Mouse (Mus musculus) C3H10T1/2 (cell line): Measurements from ENCODE around the gene Grin3b. TPM values are rescaled to one million over a fixed set of nuclear protein-coding genes. Genes with fewer than 3 reads are reported as not detected.

ENCODE experiments used
- polyA plus RNA-seq, 2 experiments: library from polyadenylated mRNA; unstranded; fragments of >200 nt; fragmentation: generic; extraction: Trizol; gene quantifications; one replicate each; pipeline ENCODE4 v1.2.1; 2012; ENCODE audit warnings: missing spikeins in 2 of 2

Gene Grin3b
- under 1 TPM; 0.12 to 0.79 TPM for polyA plus RNA-seq

GRCm38 (mm10) chr10:79970415-79971182, at the start of gene Grin3b:
Gene Grin3b, plus strand, starts transcription at chr10:79970715.

DNA sequence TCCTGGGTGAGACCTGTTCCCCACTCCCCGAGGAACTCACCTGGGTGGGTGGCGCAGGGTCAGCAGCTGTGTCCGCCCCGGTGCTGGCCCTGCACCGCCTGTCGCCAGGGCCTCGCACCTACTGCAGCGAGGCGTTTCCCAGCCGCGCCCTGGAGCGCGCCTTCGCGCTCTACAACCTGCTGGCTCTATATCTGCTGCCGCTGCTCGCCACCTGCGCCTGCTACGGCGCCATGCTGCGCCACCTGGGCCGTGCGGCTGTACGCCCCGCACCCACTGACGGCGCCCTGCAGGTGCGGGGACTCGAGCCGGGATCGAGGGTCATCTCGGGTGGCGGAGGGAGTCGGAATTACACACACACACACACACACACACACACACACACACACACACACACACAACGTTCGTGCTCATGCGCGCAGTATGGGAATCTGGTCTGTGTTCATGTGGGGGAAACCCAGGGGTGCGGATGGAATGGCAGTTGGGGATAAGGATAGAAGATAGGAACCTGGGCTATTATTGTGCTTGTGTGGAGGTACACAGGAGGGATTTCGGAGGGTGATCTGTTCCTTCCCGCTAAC, 49.5 kb upstream of the Grin3b start, which contains the start of gene R3hdm4:
Gene R3hdm4 (minus strand): TSS at position 251 of the 578 bp plus-strand sequence.

GRCm38 (mm10) chr10:79926491-79927323, 43.8 kb upstream of the Grin3b start, which contains the start of gene Arid3a:
Gene Arid3a, plus strand, starts transcription at chr10:79927043.

GRCm38 (mm10) chr10:79959847-79960601, 10.5 kb upstream of the Grin3b start, which contains the start of gene Wdr18:
Gene Wdr18, plus strand, starts transcription at chr10:79960152.

DNA sequence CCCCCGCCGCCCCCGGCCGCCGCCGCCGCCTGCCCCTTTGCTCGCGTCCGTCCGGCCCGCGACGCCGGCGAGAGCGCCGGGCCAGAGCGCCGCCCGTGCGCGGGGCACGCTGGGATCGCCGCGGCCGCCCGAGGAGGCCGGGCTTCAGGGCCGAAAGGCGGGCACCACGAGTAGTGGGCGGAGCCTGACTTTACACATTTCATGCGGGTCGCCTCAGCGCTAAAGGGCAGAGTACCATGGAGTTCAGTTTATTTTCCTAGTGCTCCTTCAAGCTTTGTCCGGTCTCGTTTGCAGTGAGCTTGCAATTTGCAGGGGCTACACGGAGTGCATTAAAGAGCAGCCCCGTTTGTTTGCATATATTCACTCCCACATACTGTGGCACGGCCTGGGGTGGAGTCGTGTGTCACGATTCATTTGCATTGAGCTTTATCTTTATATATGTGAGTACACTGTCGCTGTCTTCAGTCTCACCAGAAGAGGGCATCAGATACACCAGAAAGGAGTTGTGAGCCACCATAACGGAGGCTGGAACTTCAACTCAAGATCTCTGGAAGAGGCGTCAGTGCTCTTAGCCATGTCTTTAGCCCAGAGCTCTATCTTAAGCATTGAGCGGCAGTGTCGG, 13.8 kb downstream of the Grin3b start, which contains the start of gene Tmem259:
Gene Tmem259 (minus strand): TSS at position 136 of the 622 bp plus-strand sequence.

GRCm38 (mm10) chr10:79988506-79989271, 18.2 kb downstream of the Grin3b start, which contains the start of gene Cnn2:
Gene Cnn2, plus strand, starts transcription at chr10:79988584.

GRCm38 (mm10) chr10:79996272-79997033, 25.9 kb downstream of the Grin3b start, which contains the start of gene Abca7:
Gene Abca7, plus strand, starts transcription at chr10:79996494.

GRCm38 (mm10) chr10:80016511-80016910, 46.0 kb downstream of the Grin3b start, which contains the start of gene Arhgap45:
Gene Arhgap45, plus strand, starts transcription at chr10:80016653.

Other genes with a start within 250 kb of the Grin3b start
- 10 to 100 TPM; 66.4 to 68.7 TPM for gene Polrmt, start 224.1 kb upstream of the Grin3b start, polyA plus RNA-seq
- gene Fgf22, start 215.6 kb upstream of the Grin3b start, polyA plus RNA-seq = under 1 TPM; 0.05 to 0.19 TPM
- 100 to 1,000 TPM in 1 of 2 experiments, 10 to 100 TPM in 1; 81.0 to 105 TPM for gene Rnf126, start 203.8 kb upstream of the Grin3b start, polyA plus RNA-seq
- gene Fstl3, start 193.4 kb upstream of the Grin3b start, polyA plus RNA-seq = 1 to 10 TPM; 4.7 to 6.0 TPM
- gene Prss57, start 179.8 kb upstream of the Grin3b start, polyA plus RNA-seq = under 1 TPM; 0.07 to 0.27 TPM
- gene Palm, start 177.1 kb upstream of the Grin3b start, polyA plus RNA-seq = 100 to 1,000 TPM in 1 of 2 experiments, 10 to 100 TPM in 1; 79.5 to 140 TPM
- gene Misp, start 149.7 kb upstream of the Grin3b start, polyA plus RNA-seq = under 1 TPM; 0.04 to 0.12 TPM
- gene Ptbp1, start 116.3 kb upstream of the Grin3b start, polyA plus RNA-seq = 100 to 1,000 TPM; 188 to 194 TPM
- gene Prtn3, start 96.2 kb upstream of the Grin3b start, polyA plus RNA-seq = 1 to 10 TPM in 1 of 2 experiments, not detected in 1; 2.4 TPM
- 1 to 10 TPM in 1 of 2 experiments, under 1 TPM in 1; 0.34 to 8.2 TPM for gene Plppr3, start 96.1 kb upstream of the Grin3b start, polyA plus RNA-seq
- under 1 TPM in 1 of 2 experiments, not detected in 1; 0.06 TPM for gene Elane, start 84.5 kb upstream of the Grin3b start, polyA plus RNA-seq
- under 1 TPM in 1 of 2 experiments, not detected in 1; 0.05 TPM for gene Cfd, start 79.9 kb upstream of the Grin3b start, polyA plus RNA-seq
- 10 to 100 TPM; 43.2 to 83.7 TPM for gene Med16, start 61.8 kb upstream of the Grin3b start, polyA plus RNA-seq
- gene Gm26602, start 59.9 kb upstream of the Grin3b start, polyA plus RNA-seq = not detected
- 1 to 10 TPM in 1 of 2 experiments, under 1 TPM in 1; 0.13 to 3.3 TPM for gene Kiss1r, start 53.7 kb upstream of the Grin3b start, polyA plus RNA-seq
- gene R3hdm4, start 49.5 kb upstream of the Grin3b start, polyA plus RNA-seq = 100 to 1,000 TPM in 1 of 2 experiments, 10 to 100 TPM in 1; 61.0 to 121 TPM
- under 1 TPM; 0.29 to 0.85 TPM for gene Arid3a, start 43.7 kb upstream of the Grin3b start, polyA plus RNA-seq
- 100 to 1,000 TPM in 1 of 2 experiments, 10 to 100 TPM in 1; 29.0 to 130 TPM for gene Wdr18, start 10.6 kb upstream of the Grin3b start, polyA plus RNA-seq
- 100 to 1,000 TPM; 105 to 141 TPM for gene Tmem259, start 13.6 kb downstream of the Grin3b start, polyA plus RNA-seq
- 100 to 1,000 TPM; 426 to 430 TPM for gene Cnn2, start 17.9 kb downstream of the Grin3b start, polyA plus RNA-seq
- gene Abca7, start 25.8 kb downstream of the Grin3b start, polyA plus RNA-seq = 1 to 10 TPM; 3.5 to 8.4 TPM
- gene Arhgap45, start 45.9 kb downstream of the Grin3b start, polyA plus RNA-seq = under 1 TPM; 0.58 to 0.84 TPM
- 100 to 1,000 TPM; 195 to 403 TPM for gene Polr2e, start 69.1 kb downstream of the Grin3b start, polyA plus RNA-seq
- 1,000 to 10,000 TPM; 1,157 to 1,905 TPM for gene Gpx4, start 76.5 kb downstream of the Grin3b start, polyA plus RNA-seq
- gene Sbno2, start 134.9 kb downstream of the Grin3b start, polyA plus RNA-seq = 10 to 100 TPM; 15.6 to 42.5 TPM
- gene Stk11, start 145.1 kb downstream of the Grin3b start, polyA plus RNA-seq = 100 to 1,000 TPM in 1 of 2 experiments, 10 to 100 TPM in 1; 91.0 to 141 TPM
- gene Atp5d, start 167.9 kb downstream of the Grin3b start, polyA plus RNA-seq = 1,000 to 10,000 TPM in 1 of 2 experiments, 100 to 1,000 TPM in 1; 776 to 1,441 TPM
- gene Cbarp, start 170.1 kb downstream of the Grin3b start, polyA plus RNA-seq = 10 to 100 TPM in 1 of 2 experiments, 1 to 10 TPM in 1; 4.8 to 18.5 TPM
- 10 to 100 TPM; 25.4 to 86.5 TPM for gene Midn, start 177.6 kb downstream of the Grin3b start, polyA plus RNA-seq
- gene Cirbp, start 195.3 kb downstream of the Grin3b start, polyA plus RNA-seq = 100 to 1,000 TPM in 1 of 2 experiments, 10 to 100 TPM in 1; 20.0 to 104 TPM
- gene 1600002K03Rik, start 202.2 kb downstream of the Grin3b start, polyA plus RNA-seq = 10 to 100 TPM; 22.6 to 31.6 TPM
- 1 to 10 TPM; 1.7 to 6.3 TPM for gene Efna2, start 208.8 kb downstream of the Grin3b start, polyA plus RNA-seq